Mouse (Mus musculus) E14TG2a.4 (cell line): Measurements from ENCODE around the gene Trim71.

Experiments
- H3K27me3 ChIP-seq: 2 replicates; pipeline ENCODE4 v1.6.1; 2014; ENCODE audit warnings: low read length, control low read depth; ENCODE audit not compliant: insufficient read depth
- H3K36me3 ChIP-seq: 2 replicates; pipeline ENCODE4 v1.6.1; 2014; ENCODE audit warnings: low read length, control low read depth; ENCODE audit not compliant: insufficient read depth
- H3K4me1 ChIP-seq: replicated peaks from 2 replicates; pipeline ENCODE4 v1.6.1; 2014; ENCODE audit warnings: low read depth, low read length, control low read depth
- H3K4me3 ChIP-seq: replicated peaks from 2 replicates; pipeline ENCODE4 v1.5.1; 2014; ENCODE audit warnings: mild to moderate bottlenecking, low read length
- H3K9me3 ChIP-seq: 2 replicates; pipeline ENCODE4 v1.6.1; 2014; ENCODE audit warnings: low read length, control low read depth
- CTCF ChIP-seq: conservative IDR thresholded peaks from 2 replicates; pipeline ENCODE4 v1.5.1; 2014; ENCODE audit warnings: low read length
- NANOG ChIP-seq: IDR thresholded peaks from 2 replicates; pipeline ENCODE4 v1.6.1; 2014; ENCODE audit warnings: borderline replicate concordance, low read length, mixed read lengths
- POU5F1 ChIP-seq: IDR thresholded peaks from 2 replicates; pipeline ENCODE4 v1.6.1; 2014; ENCODE audit warnings: low read length, borderline replicate concordance

Trim71 gene

DNA sequence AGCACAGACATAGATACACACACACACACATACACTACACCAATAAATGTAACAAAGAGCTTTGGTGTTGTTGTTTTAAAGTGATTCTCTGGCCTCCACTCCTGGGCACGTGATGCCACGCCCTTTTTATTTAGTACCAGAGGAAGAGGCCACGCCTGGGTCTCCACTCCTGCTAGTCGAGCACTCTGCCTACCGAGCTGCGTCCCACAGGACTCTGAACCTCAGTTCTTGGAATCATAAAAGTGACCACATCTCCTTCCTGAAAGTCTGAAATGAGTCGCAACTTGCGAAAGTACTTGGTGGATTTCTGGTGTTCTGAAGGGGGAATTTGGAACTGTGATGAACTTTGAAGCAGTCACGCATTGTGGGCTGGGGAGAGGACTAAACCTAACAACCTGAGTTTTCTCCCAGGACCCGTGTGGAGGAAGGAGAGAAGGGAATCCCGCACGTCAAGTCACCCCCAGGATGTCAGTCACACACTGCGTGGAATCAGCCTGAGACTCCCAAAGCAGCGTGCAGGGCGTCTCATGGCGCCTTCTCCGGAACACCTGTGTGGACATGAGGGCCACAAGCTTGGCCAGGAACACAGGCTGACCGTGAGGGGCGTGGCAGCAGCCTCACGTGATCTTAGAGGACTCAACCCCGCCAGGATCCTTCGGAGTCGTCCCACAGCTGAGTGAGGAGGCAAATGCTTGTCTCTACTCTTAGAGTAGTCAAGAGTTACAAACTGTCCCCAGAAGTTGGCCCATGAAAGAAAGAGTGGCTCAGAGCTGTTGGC, 76.5 kb downstream of the Trim71 start:
- no peak for TF ChIP-seq CTCF
- H3K4me3 ChIP-seq, result peak overlapping the region; percentile 37; the same call in 1 of the 2 replicates
- H3K4me1 ChIP-seq, result peaks cover 53% of the 10 kb centered on the region
- H3K36me3 ChIP-seq, result no peaks in the 10 kb centered on the region
- H3K27me3 ChIP-seq, result no peaks in the 10 kb centered on the region
- no peaks in the 10 kb centered on the region for H3K9me3 ChIP-seq

- no peaks in the 10 kb centered on the region; the same call in 1 of the 2 replicates for H3K36me3 ChIP-seq
- H3K9me3 ChIP-seq, result no peaks in the 10 kb centered on the region
- H3K4me1 ChIP-seq, result peaks cover 45% of the 10 kb centered on the region
- TF ChIP-seq CTCF (no peak), POU5F1 (no peak), NANOG (no peak)
- H3K27me3 ChIP-seq, result no peaks in the 10 kb centered on the region
- H3K4me3 ChIP-seq, result no peak overlapping the region
Measured at GRCm38 (mm10) chr9:114486808-114487207, 77.4 kb downstream of the Trim71 start.

- Histone ChIP-seq H3K4me1 (peaks cover 41% of the 10 kb centered on the region), H3K9me3 (no peaks in the 10 kb centered on the region), H3K4me3 (peak overlapping the region; percentile 50), H3K36me3 (no peaks in the 10 kb centered on the region; the same call in 1 of the 2 replicates), H3K27me3 (no peaks in the 10 kb centered on the region)
- TF ChIP-seq POU5F1 (no peak), CTCF (no peak), NANOG (no peak)
Measured at GRCm38 (mm10) chr9:114484771-114485170, 79.4 kb downstream of the Trim71 start.

- peaks cover 13% of the 10 kb centered on the region for H3K36me3 ChIP-seq
- H3K4me3 ChIP-seq, result no peak overlapping the region
- no peaks in the 10 kb centered on the region for H3K27me3 ChIP-seq
- peaks cover 23% of the 10 kb centered on the region for H3K4me1 ChIP-seq
- no peak for TF ChIP-seq CTCF
- no peak for TF ChIP-seq POU5F1
- no peak for TF ChIP-seq NANOG
- H3K9me3 ChIP-seq, result no peaks in the 10 kb centered on the region
Measured at GRCm38 (mm10) chr9:114480940-114481339, 83.2 kb downstream of the Trim71 start.

GRCm38 (mm10) chr9:114477019-114477418, 87.2 kb downstream of the Trim71 start:
- H3K4me1 ChIP-seq, result peaks cover 22% of the 10 kb centered on the region
- H3K4me3 ChIP-seq, result no peak overlapping the region
- no peaks in the 10 kb centered on the region for H3K27me3 ChIP-seq
- no peaks in the 10 kb centered on the region for H3K9me3 ChIP-seq
- peaks cover 31% of the 10 kb centered on the region for H3K36me3 ChIP-seq
- TF ChIP-seq NANOG, result no peak

GRCm38 (mm10) chr9:114471892-114472291, 92.3 kb downstream of the Trim71 start:
- H3K4me3 ChIP-seq, result no peak overlapping the region
- H3K27me3 ChIP-seq, result no peaks in the 10 kb centered on the region
- no peaks in the 10 kb centered on the region for H3K9me3 ChIP-seq
- peaks cover 55% of the 10 kb centered on the region for H3K36me3 ChIP-seq
- TF ChIP-seq NANOG, result no peak
- no peak for TF ChIP-seq POU5F1
- no peak for TF ChIP-seq CTCF
- peaks cover 22% of the 10 kb centered on the region for H3K4me1 ChIP-seq

GRCm38 (mm10) chr9:114468701-114469100, 95.5 kb downstream of the Trim71 start:
- TF ChIP-seq CTCF, result peak; percentile 57
- no peak for TF ChIP-seq NANOG
- Histone ChIP-seq H3K27me3 (no peaks in the 10 kb centered on the region), H3K4me3 (no peak overlapping the region), H3K36me3 (peaks cover 76% of the 10 kb centered on the region), H3K4me1 (peaks cover 24% of the 10 kb centered on the region), H3K9me3 (no peaks in the 10 kb centered on the region)

GRCm38 (mm10) chr9:114468217-114468616, 96.0 kb downstream of the Trim71 start:
- TF ChIP-seq CTCF, result no peak
- no peak for TF ChIP-seq POU5F1
- TF ChIP-seq NANOG, result no peak
- Histone ChIP-seq H3K4me3 (no peak overlapping the region), H3K4me1 (peaks cover 20% of the 10 kb centered on the region), H3K9me3 (no peaks in the 10 kb centered on the region), H3K27me3 (no peaks in the 10 kb centered on the region), H3K36me3 (peaks cover 76% of the 10 kb centered on the region)

DNA sequence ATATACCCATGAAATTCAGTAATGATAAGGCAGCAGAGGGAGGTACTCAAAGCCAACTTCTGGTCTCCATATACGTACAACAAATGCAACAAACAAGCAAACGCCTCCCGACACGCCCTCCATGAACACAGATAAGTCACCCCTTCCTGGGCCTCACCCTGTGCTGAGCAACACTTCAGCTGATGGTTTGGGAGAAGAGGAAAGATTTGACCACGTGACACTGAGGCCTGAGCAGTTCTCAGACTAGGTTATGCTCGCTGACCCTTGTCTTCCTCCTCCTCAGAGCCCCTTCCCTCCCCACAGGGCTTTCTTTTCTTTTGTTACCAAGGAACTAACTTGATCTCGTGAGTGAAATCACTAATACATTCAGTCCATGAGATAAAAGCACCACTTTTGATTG, 97.3 kb downstream of the Trim71 start:
- Histone ChIP-seq H3K4me1 (peaks cover 12% of the 10 kb centered on the region), H3K27me3 (no peaks in the 10 kb centered on the region), H3K9me3 (no peaks in the 10 kb centered on the region), H3K36me3 (peaks cover 80% of the 10 kb centered on the region), H3K4me3 (no peak overlapping the region)
- TF ChIP-seq POU5F1 (no peak), NANOG (no peak), CTCF (no peak)

- H3K4me3 ChIP-seq, result no peak overlapping the region
- peaks cover 18% of the 10 kb centered on the region for H3K4me1 ChIP-seq
- no peaks in the 10 kb centered on the region for H3K9me3 ChIP-seq
- H3K27me3 ChIP-seq, result no peaks in the 10 kb centered on the region
- peaks cover 85% of the 10 kb centered on the region for H3K36me3 ChIP-seq
- no peak for TF ChIP-seq POU5F1
- no peak for TF ChIP-seq NANOG
- TF ChIP-seq CTCF, result no peak
Measured at GRCm38 (mm10) chr9:114465442-114465841, 98.7 kb downstream of the Trim71 start.
